Mouse (Mus musculus) testis, adult 2 months (tissue): ENCODE measurements around the gene Nlrc3.

Experiments used
- CTCF ChIP-seq: fragments of 200-500 bp; IDR thresholded peaks from 2 replicates; pipeline ENCODE4 v1.5.1; 2012; ENCODE audit warnings: low read depth, mild to moderate bottlenecking, inconsistent platforms, low read length, moderate library complexity; ENCODE audit not compliant: control insufficient read depth, insufficient read depth, insufficient replicate concordance
- POLR2A ChIP-seq: fragments of 200-500 bp; IDR thresholded peaks from 2 replicates; pipeline ENCODE4 v1.6.1; 2012; ENCODE audit warnings: low read depth, mild to moderate bottlenecking, inconsistent platforms, low read length, moderate library complexity; ENCODE audit not compliant: control insufficient read depth

- TF ChIP-seq POLR2A, result no peak
- TF ChIP-seq CTCF, result no peak
Measured at GRCm38 (mm10) chr16:3895173-3895792, 81.1 kb downstream of the Nlrc3 start.
